Mouse (Mus musculus): ENCODE measurements around the gene Gm21969.
A peak's percentile ranks its signal among the peaks of the same experiment; 100 is the strongest.

The Gm21969 gene

DNA sequence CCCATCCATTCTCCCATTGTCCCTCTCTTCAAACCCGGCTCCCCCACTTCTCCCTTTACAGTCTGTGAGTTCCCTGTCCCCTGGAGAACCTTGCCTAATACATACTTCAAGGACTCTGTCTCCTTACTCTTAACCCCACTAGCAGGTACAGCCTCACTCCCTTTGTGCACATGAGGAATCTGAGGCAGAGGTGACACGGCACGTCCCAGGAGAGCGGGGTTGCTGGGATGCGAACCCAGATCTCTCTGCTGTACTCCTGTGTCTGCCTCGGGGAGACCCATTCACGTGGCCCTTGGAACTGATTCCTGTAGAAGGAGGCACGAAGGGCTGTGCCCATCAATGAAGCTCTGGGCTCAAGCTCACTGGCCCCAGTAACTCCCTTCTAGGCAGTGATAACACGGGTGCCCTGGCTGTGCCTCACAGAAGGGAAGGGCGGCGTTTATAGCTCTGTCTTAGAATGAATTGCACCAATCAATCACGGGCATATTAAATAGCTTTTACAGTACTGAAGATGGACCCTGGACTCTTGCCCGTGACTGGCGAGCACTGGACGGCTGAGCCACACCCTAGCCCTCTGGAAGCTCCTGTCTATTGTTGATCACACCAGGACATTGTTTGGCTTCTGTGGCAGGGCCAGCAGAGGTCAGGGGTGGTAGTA, 47.2 kb downstream of the Gm21969 start:
- no peak for DNase-seq (ENCODE audit: low read depth in 1 of 2, low spot score in 2 of 2)

DNA sequence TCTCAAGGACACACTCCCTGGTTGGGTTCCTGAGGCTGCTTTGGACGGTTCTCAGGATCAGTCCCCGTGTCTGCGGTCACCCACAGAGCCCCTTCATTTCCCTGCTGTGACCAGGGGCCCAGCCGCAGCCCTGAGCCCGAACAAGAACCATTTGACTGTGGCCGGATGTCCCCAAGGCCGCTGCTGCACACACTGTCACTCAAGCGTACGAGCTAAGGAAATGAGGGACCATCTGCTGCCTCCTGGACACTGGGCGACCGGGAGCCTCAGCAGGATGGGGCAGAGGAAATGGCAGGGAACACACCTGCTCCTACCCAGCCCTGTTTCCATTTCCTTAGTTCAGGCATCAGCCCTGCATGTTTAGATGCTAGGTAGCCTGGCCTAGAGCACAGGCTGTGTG, 47.9 kb downstream of the Gm21969 start:
- DNase-seq (ENCODE audit: low read depth in 1 of 2, low spot score in 2 of 2) = no peak

DNA sequence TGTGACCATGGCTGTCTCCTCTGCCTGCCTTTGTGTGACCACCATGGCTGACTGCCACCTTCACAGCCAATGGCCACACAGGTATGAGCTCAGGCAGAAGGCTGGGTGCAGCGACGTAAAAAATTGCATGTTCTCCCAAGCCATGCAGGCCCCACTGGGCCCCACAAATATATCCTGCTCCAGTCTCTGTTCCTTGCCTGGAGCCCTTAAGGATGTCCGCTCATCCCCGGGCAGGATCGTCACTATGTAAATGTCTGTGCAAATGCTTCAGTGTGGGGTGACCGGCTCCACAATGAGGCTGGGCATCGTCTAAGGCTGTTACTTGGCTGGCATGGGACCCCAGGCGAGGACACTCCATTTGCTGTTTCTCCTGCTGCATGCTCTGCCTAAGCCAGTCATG, 50.3 kb downstream of the Gm21969 start, which contains the start of gene Tas1r2:
TSS of gene Tas1r2 (plus strand) at position 301 of the 400 bp plus-strand sequence.
- DNase-seq (ENCODE audit: low read depth in 1 of 2, low spot score in 2 of 2) = no peak

DNA sequence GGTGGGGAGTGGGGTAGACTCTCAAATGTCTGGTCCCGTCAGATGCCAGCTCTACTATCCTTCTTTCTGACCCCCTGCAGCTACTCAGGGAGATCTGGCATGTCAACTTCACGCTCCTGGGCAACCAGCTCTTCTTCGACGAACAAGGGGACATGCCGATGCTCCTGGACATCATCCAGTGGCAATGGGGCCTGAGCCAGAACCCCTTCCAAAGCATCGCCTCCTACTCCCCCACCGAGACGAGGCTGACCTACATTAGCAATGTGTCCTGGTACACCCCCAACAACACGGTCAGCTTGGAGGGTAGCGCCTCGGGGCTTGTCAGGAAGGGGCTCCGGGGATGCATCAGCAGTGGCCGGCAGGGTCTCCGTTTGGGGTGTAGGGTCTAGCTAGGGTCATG, 58.9 kb downstream of the Gm21969 start:
- DNase-seq (ENCODE audit: low read depth in 1 of 2, low spot score in 2 of 2) = no peak

DNA sequence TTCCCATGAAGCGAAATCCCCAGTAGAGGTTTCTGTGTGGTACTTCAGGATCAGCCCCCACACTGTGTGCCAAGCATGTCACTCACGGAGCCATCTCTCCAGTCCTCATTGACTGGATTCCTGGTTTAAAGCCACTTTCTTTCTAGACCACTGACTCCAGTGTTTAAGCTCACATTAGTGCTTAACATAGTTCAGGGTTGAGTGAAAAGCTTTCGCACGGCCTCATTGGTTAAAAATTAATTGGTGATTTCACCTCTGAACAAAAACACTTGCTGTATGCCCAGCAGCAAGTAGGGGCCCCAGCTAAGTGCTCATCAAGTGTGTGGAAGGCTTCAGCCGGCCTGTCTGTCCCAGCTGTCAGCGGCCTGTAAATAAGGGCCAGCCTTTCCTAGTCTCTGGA, 64.6 kb downstream of the Gm21969 start:
- DNase-seq (ENCODE audit: low read depth in 1 of 2, low spot score in 2 of 2) = no peak

GRCm38 (mm10) chr4:139669847-139670246, 66.9 kb downstream of the Gm21969 start:
- peak in 1 of 2 experiments; percentile 26 for DNase-seq (ENCODE audit: low read depth in 1 of 2, low spot score in 2 of 2)

DNA sequence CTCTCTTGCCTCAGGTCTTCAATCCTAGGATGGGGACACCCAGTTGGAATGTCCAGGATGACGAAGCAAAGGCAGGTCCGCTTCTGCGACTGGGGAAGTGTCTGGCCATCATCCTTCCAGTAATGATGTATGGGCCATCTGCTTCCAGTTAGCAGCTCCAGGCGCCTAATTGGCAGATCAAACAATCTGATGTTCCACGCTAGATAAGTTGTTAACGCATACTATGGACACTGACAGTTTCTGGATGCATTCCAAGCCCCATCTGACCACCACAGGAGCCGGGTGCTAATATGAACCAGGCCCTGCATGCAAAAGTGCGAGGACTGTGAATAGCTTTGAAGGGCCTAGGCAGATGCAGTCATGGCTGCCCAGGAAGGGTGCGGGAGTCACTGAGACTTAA, 72.7 kb downstream of the Gm21969 start:
- DNase-seq (ENCODE audit: low read depth in 1 of 2, low spot score in 2 of 2) = no peak

GRCm38 (mm10) chr4:139683728-139684638, 81.0 kb downstream of the Gm21969 start:
- DNase-seq (ENCODE audit: low read depth in 1 of 2, low spot score in 2 of 2) = no peak

GRCm38 (mm10) chr4:139684639-139685017, 81.6 kb downstream of the Gm21969 start:
- no peak for DNase-seq (ENCODE audit: low read depth in 1 of 2, low spot score in 2 of 2)

DNA sequence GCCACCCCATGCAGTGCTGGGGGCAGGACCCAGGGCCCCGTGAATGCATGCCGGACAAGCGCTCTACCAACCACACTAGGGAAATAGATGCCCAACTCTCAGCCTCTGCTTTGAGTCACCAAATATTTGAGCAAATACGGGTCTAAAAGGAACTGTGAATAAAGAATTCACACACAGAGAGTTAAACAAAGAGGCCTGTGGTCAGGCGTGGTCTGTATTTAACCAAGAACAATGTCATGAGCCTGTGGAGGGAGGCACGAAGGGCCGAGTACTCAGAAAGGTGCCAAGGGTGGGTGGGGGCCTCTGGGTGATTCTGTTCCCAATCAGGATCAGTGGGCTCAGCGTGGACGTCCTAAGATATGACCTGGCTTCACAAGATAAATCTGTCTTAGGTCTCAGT, 85.1 kb downstream of the Gm21969 start:
- no peak for DNase-seq (ENCODE audit: low read depth in 1 of 2, low spot score in 2 of 2)

- DNase-seq (ENCODE audit: low read depth in 1 of 2, low spot score in 2 of 2) = no peak
Measured at GRCm38 (mm10) chr4:139689627-139690269, 86.8 kb downstream of the Gm21969 start.

DNA sequence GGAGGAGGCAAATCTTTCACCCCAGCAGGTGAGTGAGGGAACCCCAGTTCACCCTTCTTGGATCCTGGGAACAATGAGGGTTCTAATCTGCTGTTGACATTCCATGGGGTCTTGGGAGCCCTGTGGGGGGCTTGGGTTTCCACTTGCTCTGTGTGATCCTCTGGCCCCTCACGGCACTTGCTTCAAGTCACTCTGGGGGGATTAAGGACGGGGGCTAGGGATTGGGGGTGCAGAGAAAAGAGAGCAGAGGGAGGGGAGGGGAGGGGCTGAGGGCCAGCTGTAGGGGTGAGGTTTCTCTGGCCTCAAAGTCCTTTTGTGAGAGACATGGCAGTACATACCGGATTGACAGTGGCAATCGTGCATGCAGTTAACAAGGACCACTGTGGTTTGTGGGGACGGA, 90.3 kb downstream of the Gm21969 start:
- no peak for DNase-seq (ENCODE audit: low read depth in 1 of 2, low spot score in 2 of 2)

DNA sequence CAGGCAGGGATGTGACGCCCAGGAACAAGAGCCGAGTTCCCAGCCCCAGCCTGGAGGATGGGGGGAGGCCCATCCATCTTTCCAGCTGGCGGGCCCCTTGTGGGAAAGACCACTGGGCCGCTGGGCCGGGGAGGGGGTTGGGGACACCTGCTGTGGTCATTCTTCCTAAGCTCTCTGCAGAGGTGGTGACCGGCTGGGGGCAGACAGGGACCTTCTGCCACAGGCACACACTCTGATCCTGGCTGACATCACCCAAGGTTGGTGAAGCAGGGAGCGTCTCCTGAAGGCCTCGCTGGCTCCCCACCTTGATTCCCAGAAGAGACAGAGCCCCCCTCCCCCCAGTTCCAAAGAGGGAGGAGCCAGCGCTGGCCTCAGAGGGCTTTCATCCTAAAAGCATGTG, 94.8 kb downstream of the Gm21969 start:
- DNase-seq (ENCODE audit: low read depth in 1 of 2, low spot score in 2 of 2) = no peak

DNA sequence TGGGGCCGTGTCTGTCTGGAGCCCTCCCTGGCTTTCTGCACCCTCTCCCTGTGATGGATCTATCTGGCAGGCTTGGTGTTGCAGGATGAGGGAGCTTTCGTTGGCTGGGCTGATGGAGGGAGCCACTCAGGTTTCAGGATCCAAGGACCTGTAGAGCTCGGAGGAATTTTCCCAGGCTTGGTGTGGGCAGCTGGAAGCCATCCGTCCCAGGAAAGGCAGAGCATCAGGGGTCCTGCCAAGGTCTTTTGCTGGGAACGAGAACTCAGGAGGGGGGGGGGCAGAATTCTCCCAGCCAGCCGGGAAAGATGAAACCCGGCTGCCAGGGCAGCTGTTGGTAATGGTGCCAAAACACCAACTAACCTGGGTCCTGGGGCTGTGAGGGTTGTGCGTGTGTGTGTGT, 95.6 kb downstream of the Gm21969 start:
- no peak for DNase-seq (ENCODE audit: low read depth in 1 of 2, low spot score in 2 of 2)

- DNase-seq (ENCODE audit: low read depth in 1 of 2, low spot score in 2 of 2) = no peak
Measured at GRCm38 (mm10) chr4:139702914-139703313, 99.9 kb downstream of the Gm21969 start.

DNA sequence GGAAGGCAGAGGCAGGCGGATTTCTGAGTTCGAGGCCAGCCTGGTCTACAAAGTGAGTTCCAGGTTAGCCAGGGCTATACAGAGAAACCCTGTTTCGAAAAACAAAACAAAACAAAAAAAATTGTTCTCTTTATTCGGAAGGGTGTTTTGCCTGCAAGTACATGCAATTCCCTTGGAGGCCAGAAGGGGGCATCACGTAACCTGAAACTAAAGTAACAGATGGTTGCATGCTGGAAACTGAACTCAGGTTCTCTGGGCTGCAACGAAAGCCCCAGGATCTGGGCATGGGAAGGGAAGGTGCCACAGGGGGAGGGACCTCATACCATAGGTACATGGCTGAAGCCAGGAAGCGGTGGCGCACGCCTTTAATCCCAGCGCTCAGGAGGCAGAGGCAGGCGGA, 100.5 kb downstream of the Gm21969 start:
- no peak for DNase-seq (ENCODE audit: low read depth in 1 of 2, low spot score in 2 of 2)

GRCm38 (mm10) chr4:139705986-139706385, 103.0 kb downstream of the Gm21969 start:
- no peak for DNase-seq (ENCODE audit: low read depth in 1 of 2, low spot score in 2 of 2)

DNA sequence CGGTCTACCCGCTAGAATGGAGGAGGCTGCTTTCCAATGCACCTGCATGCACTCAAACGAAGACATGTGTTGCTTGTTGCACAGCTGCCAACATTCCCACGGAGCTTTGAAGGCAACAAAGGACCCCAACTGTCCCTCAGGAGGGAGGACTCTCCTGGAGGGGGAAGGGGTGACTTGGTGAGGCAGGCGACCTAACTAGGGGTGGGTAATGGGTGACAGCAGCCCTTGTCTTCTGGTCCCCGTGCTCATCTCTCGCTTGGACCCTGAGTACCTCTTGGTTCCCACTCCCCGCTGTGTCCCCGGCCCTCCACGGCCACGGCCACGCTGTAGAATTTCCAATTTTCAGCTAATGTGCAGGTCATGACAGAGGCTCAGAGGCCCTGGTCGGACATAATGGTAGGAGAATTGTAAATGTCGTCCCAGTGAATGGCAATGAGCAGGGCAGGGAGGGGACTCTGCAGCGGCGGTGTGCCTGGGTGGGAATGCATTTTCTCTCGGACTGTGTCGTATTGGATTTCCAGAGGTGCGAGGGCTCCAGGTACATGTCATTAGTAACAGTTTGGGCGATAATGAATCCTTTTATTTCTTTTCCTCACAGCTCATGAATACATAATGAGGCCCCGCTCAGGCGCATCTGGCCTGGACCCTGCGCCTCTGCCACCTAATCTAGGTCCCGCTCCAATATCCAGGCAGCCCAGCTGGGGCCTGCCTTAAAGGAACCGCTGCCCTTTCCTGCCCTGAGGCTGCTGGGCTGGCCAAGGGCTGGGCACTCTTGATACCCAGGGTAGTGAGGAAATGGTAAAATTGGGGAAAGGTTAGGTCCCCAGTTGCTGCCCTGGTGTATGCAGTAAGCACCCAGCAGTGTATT, 107.7 kb downstream of the Gm21969 start:
- DNase-seq (ENCODE audit: low read depth in 1 of 2, low spot score in 2 of 2) = no peak
